27 mouse cellular contexts compared by ENCODE assay signal in genomic region chr6:120746416-120746815, GRCm38 (mm10). TPM values are rescaled to one million over a fixed set of nuclear protein-coding genes. Genes with fewer than 3 reads are reported as not detected.
"Had no signal": no experiment of that assay in that cellular context is flagged by ENCODE, and none has a peak within 500 bp of the region (broad histone marks: within the 10 kb centered on the region; RNA-seq: fewer than 3 reads in every experiment).

No protein-coding gene starts in this region.

- H3K27ac ChIP-seq: gastrocnemius, adult 2 months; heart, adult 2 months; heart, embryonic 13.5 days; heart, embryonic 15.5 days; hindbrain, embryonic 10.5 days; hindbrain, embryonic 12.5 days; hindbrain, embryonic 14.5 days; intestine, embryonic 15.5 days; layer of hippocampus, adult 2 months; left cerebral cortex, adult 2 months; limb, embryonic 10.5 days; limb, embryonic 12.5 days; liver, embryonic 13.5 days; liver, embryonic 15.5 days had no signal

- H3K36me3 ChIP-seq: heart, embryonic 13.5 days; heart, embryonic 15.5 days; intestine, embryonic 15.5 days had no signal

- H3K4me1 ChIP-seq: heart, embryonic 13.5 days; heart, embryonic 15.5 days; hindbrain, embryonic 10.5 days; hindbrain, embryonic 12.5 days; intestine, embryonic 15.5 days; limb, embryonic 10.5 days; limb, embryonic 12.5 days; liver, embryonic 13.5 days; liver, embryonic 15.5 days had no signal

- H3K4me3 ChIP-seq: gastrocnemius, adult 2 months; heart, adult 2 months; heart, embryonic 13.5 days; heart, embryonic 15.5 days; hindbrain, embryonic 10.5 days; hindbrain, embryonic 12.5 days; intestine, embryonic 15.5 days; layer of hippocampus, adult 2 months; left cerebral cortex, adult 2 months; limb, embryonic 10.5 days; limb, embryonic 12.5 days; liver, embryonic 13.5 days; liver, embryonic 15.5 days had no signal

- H3K27me3 ChIP-seq: heart, embryonic 13.5 days; heart, embryonic 15.5 days; hindbrain, embryonic 12.5 days; intestine, embryonic 15.5 days; limb, embryonic 12.5 days; liver, embryonic 13.5 days; liver, embryonic 15.5 days had no signal

- DNase-seq: gastrocnemius, adult 2 months; gastrocnemius, postnatal 10 days; gastrocnemius, postnatal 25 days; heart, adult 2 months; heart, postnatal 14 days; heart, postnatal 4 days; liver; liver, embryonic 13.5 days; liver, postnatal 0 days; lung, adult 2 months had no signal

- H3K4me2 ChIP-seq: heart, embryonic 11.5 days; heart, embryonic 13.5 days; heart, embryonic 15.5 days; hindbrain, embryonic 12.5 days; hindbrain, embryonic 14.5 days; intestine, embryonic 15.5 days; limb, embryonic 12.5 days; liver, embryonic 11.5 days; liver, embryonic 13.5 days; liver, embryonic 15.5 days had no signal

- H3K9me3 ChIP-seq: heart, embryonic 13.5 days; heart, embryonic 15.5 days; hindbrain, embryonic 10.5 days; hindbrain, embryonic 12.5 days; intestine, embryonic 15.5 days; limb, embryonic 10.5 days; limb, embryonic 12.5 days; liver, embryonic 13.5 days; liver, embryonic 15.5 days had no signal

- ATAC-seq: forebrain, embryonic 16.5 days; hindbrain, embryonic 16.5 days; inflammation-experienced regulatory T-cells, adult 6 months; intestine, embryonic 15.5 days; intestine, postnatal 0 days; liver, postnatal 0 days had no signal

- H3K9ac ChIP-seq: heart, embryonic 13.5 days; heart, embryonic 15.5 days; hindbrain, embryonic 12.5 days; hindbrain, embryonic 14.5 days; intestine, embryonic 15.5 days; limb, embryonic 12.5 days; liver, embryonic 13.5 days; liver, embryonic 15.5 days; liver, postnatal 0 days had no signal

RNA-seq across cellular contexts. Expression of gene Slc25a18, which starts 27.0 kb away (rescaled TPM):
- polyA plus RNA-seq: heart, embryonic 13.5 days; intestine, postnatal 0 days; limb, embryonic 12.5 days; liver, postnatal 0 days had no signal
